Mouse (Mus musculus): ENCODE data around the gene Car2. TPM values are rescaled to one million over a fixed set of nuclear protein-coding genes. Genes with fewer than 3 reads are reported as not detected.
A peak's percentile ranks its signal among the peaks of the same experiment; 100 is the strongest.

The Car2 gene
- 392 and 393 TPM in 2 replicates for polyA plus RNA-seq (2015; fragmentation: Nextera tagmentation; extraction: Ambion mirVana)

GRCm38 (mm10) chr3:14886102-14887098 is at the start of gene Car2:
TSS of gene Car2 (plus strand) at chr3:14886273.
- WGBS: under 1% methylated on average over 82 of the region's 95 CpGs
- no peaks in the 10 kb centered on the region for H3K9me3 ChIP-seq
- peaks cover 17% of the 10 kb centered on the region for H3K4me1 ChIP-seq
- no peaks in the 10 kb centered on the region for H3K36me3 ChIP-seq
- ATAC-seq (ENCODE audit: borderline replicate concordance, extremely low read depth, low FRiP score, low TSS enrichment): peak; percentile 87
- H3K9ac ChIP-seq: peak within 1 kb of the TSS; percentile 86
- peak within 1 kb of the TSS; percentile 92 for H3K27ac ChIP-seq
- peak within 1 kb of the TSS; percentile 86 for H3K4me3 ChIP-seq
- peak within 1 kb of the TSS; percentile 57 for H3K4me2 ChIP-seq
- no peaks in the 10 kb centered on the region for H3K27me3 ChIP-seq

- H3K4me3 ChIP-seq: no peak overlapping the region
- H3K36me3 ChIP-seq: no peaks in the 10 kb centered on the region
- H3K9me3 ChIP-seq: no peaks in the 10 kb centered on the region
- no peaks in the 10 kb centered on the region for H3K4me1 ChIP-seq
- H3K4me2 ChIP-seq: no peak overlapping the region
- H3K27me3 ChIP-seq: no peaks in the 10 kb centered on the region
- 91% methylated on average over 1 of the region's 1 CpGs for WGBS
- H3K9ac ChIP-seq: no peak overlapping the region
- H3K27ac ChIP-seq: no peak overlapping the region
- no peak for ATAC-seq (ENCODE audit: borderline replicate concordance, extremely low read depth, low FRiP score, low TSS enrichment)
These were observed 47.1 kb upstream of the Car2 start for GRCm38 (mm10) chr3:14838936-14839335.

GRCm38 (mm10) chr3:14839466-14840118 is 46.5 kb upstream of the Car2 start:
- WGBS: 82% methylated on average over 3 of the region's 3 CpGs
- Histone ChIP-seq H3K27ac (no peak overlapping the region), H3K36me3 (no peaks in the 10 kb centered on the region), H3K4me3 (no peak overlapping the region), H3K27me3 (no peaks in the 10 kb centered on the region), H3K9me3 (no peaks in the 10 kb centered on the region), H3K9ac (no peak overlapping the region), H3K4me1 (no peaks in the 10 kb centered on the region), H3K4me2 (no peak overlapping the region)
- ATAC-seq (ENCODE audit: borderline replicate concordance, extremely low read depth, low FRiP score, low TSS enrichment): no peak

- H3K36me3 ChIP-seq: no peaks in the 10 kb centered on the region
- no peak overlapping the region for H3K9ac ChIP-seq
- no peaks in the 10 kb centered on the region for H3K9me3 ChIP-seq
- no peak overlapping the region for H3K27ac ChIP-seq
- no peak for ATAC-seq (ENCODE audit: borderline replicate concordance, extremely low read depth, low FRiP score, low TSS enrichment)
- H3K27me3 ChIP-seq: no peaks in the 10 kb centered on the region
- H3K4me3 ChIP-seq: no peak overlapping the region
- WGBS: 82% methylated on average over 2 of the region's 2 CpGs
- no peaks in the 10 kb centered on the region for H3K4me1 ChIP-seq
- H3K4me2 ChIP-seq: no peak overlapping the region
These were observed 37.4 kb upstream of the Car2 start for GRCm38 (mm10) chr3:14848587-14849254.

- Histone ChIP-seq H3K9me3 (no peaks in the 10 kb centered on the region), H3K4me2 (no peak overlapping the region), H3K36me3 (no peaks in the 10 kb centered on the region), H3K4me3 (no peak overlapping the region), H3K27me3 (no peaks in the 10 kb centered on the region), H3K9ac (no peak overlapping the region), H3K4me1 (no peaks in the 10 kb centered on the region), H3K27ac (no peak overlapping the region)
- 37% methylated on average over 5 of the region's 5 CpGs for WGBS
- ATAC-seq (ENCODE audit: borderline replicate concordance, extremely low read depth, low FRiP score, low TSS enrichment): no peak
These were observed 32.1 kb upstream of the Car2 start for GRCm38 (mm10) chr3:14853966-14854365.

- Histone ChIP-seq H3K4me2 (no peak overlapping the region), H3K4me1 (no peaks in the 10 kb centered on the region), H3K27me3 (no peaks in the 10 kb centered on the region), H3K36me3 (no peaks in the 10 kb centered on the region), H3K4me3 (no peak overlapping the region), H3K9me3 (no peaks in the 10 kb centered on the region), H3K27ac (no peak overlapping the region), H3K9ac (no peak overlapping the region)
- 17% methylated on average over 1 of the region's 1 CpGs for WGBS
- ATAC-seq (ENCODE audit: borderline replicate concordance, extremely low read depth, low FRiP score, low TSS enrichment): no peak
These were observed 31.6 kb upstream of the Car2 start for GRCm38 (mm10) chr3:14854446-14854845.

- no peaks in the 10 kb centered on the region for H3K9me3 ChIP-seq
- peaks cover 4% of the 10 kb centered on the region; the same call in 1 of the 2 replicates for H3K4me1 ChIP-seq
- H3K27me3 ChIP-seq: no peaks in the 10 kb centered on the region
- no peak overlapping the region for H3K27ac ChIP-seq
- H3K36me3 ChIP-seq: no peaks in the 10 kb centered on the region
- H3K9ac ChIP-seq: no peak overlapping the region
- no peak overlapping the region for H3K4me2 ChIP-seq
- WGBS: 70% methylated on average over 3 of the region's 3 CpGs
- no peak overlapping the region for H3K4me3 ChIP-seq
- no peak for ATAC-seq (ENCODE audit: borderline replicate concordance, extremely low read depth, low FRiP score, low TSS enrichment)
These were observed 28.2 kb upstream of the Car2 start for GRCm38 (mm10) chr3:14857874-14858273.

- 57% methylated on average over 3 of the region's 3 CpGs for WGBS
- no peaks in the 10 kb centered on the region for H3K27me3 ChIP-seq
- no peaks in the 10 kb centered on the region for H3K9me3 ChIP-seq
- no peak overlapping the region for H3K9ac ChIP-seq
- peaks cover 8% of the 10 kb centered on the region for H3K4me1 ChIP-seq
- ATAC-seq (ENCODE audit: borderline replicate concordance, extremely low read depth, low FRiP score, low TSS enrichment): no peak
- H3K4me2 ChIP-seq: no peak overlapping the region
- H3K4me3 ChIP-seq: no peak overlapping the region
- H3K36me3 ChIP-seq: no peaks in the 10 kb centered on the region
- H3K27ac ChIP-seq: no peak overlapping the region
These were observed 25.8 kb upstream of the Car2 start for GRCm38 (mm10) chr3:14860291-14860690.

GRCm38 (mm10) chr3:14861165-14861564 is 24.9 kb upstream of the Car2 start:
- H3K4me3 ChIP-seq: no peak overlapping the region
- peaks cover 8% of the 10 kb centered on the region for H3K4me1 ChIP-seq
- H3K36me3 ChIP-seq: no peaks in the 10 kb centered on the region
- WGBS: 79% methylated on average over 1 of the region's 1 CpGs
- no peak for ATAC-seq (ENCODE audit: borderline replicate concordance, extremely low read depth, low FRiP score, low TSS enrichment)
- H3K9me3 ChIP-seq: no peaks in the 10 kb centered on the region
- no peak overlapping the region for H3K27ac ChIP-seq
- H3K27me3 ChIP-seq: no peaks in the 10 kb centered on the region
- no peak overlapping the region for H3K9ac ChIP-seq
- H3K4me2 ChIP-seq: no peak overlapping the region

- Histone ChIP-seq H3K27me3 (no peaks in the 10 kb centered on the region), H3K27ac (no peak overlapping the region), H3K36me3 (no peaks in the 10 kb centered on the region), H3K4me3 (no peak overlapping the region), H3K9me3 (no peaks in the 10 kb centered on the region), H3K9ac (no peak overlapping the region), H3K4me2 (no peak overlapping the region), H3K4me1 (peaks cover 8% of the 10 kb centered on the region)
- 32% methylated on average over 4 of the region's 4 CpGs for WGBS
- ATAC-seq (ENCODE audit: borderline replicate concordance, extremely low read depth, low FRiP score, low TSS enrichment): no peak
These were observed 24.3 kb upstream of the Car2 start for GRCm38 (mm10) chr3:14861787-14862186.

- Histone ChIP-seq H3K27me3 (no peaks in the 10 kb centered on the region), H3K9me3 (no peaks in the 10 kb centered on the region), H3K4me2 (peak overlapping the region; percentile 79), H3K36me3 (no peaks in the 10 kb centered on the region), H3K4me1 (peaks cover 8% of the 10 kb centered on the region), H3K4me3 (peak overlapping the region; percentile 36), H3K9ac (no peak overlapping the region), H3K27ac (no peak overlapping the region)
- peak; percentile 52; the same call in 1 of the 2 replicates for ATAC-seq (ENCODE audit: borderline replicate concordance, extremely low read depth, low FRiP score, low TSS enrichment)
- 1% methylated on average over 9 of the region's 9 CpGs for WGBS
These were observed 23.4 kb upstream of the Car2 start for GRCm38 (mm10) chr3:14862654-14863021.
